Mouse (Mus musculus) cerebellum, postnatal 14 days (tissue): ENCODE results near the gene Ipp.
A peak's percentile ranks its signal among the peaks of the same experiment; 100 is the strongest.

ENCODE experiments used
- DNase-seq, 2 experiments: peaks; one replicate each; pipeline ENCODE4 v3.0.0; 2021; ENCODE audit warnings: mixed read lengths in 2 of 2

The Ipp gene

GRCm38 (mm10) chr4:116507425-116508218 is at the start of gene Ipp:
Gene Ipp, plus strand, starts transcription at chr4:116507549.
- DNase-seq: peak; percentile 97 to 98

- no peak for DNase-seq
Measured at GRCm38 (mm10) chr4:116461943-116462342, 45.4 kb upstream of the Ipp start.

DNA sequence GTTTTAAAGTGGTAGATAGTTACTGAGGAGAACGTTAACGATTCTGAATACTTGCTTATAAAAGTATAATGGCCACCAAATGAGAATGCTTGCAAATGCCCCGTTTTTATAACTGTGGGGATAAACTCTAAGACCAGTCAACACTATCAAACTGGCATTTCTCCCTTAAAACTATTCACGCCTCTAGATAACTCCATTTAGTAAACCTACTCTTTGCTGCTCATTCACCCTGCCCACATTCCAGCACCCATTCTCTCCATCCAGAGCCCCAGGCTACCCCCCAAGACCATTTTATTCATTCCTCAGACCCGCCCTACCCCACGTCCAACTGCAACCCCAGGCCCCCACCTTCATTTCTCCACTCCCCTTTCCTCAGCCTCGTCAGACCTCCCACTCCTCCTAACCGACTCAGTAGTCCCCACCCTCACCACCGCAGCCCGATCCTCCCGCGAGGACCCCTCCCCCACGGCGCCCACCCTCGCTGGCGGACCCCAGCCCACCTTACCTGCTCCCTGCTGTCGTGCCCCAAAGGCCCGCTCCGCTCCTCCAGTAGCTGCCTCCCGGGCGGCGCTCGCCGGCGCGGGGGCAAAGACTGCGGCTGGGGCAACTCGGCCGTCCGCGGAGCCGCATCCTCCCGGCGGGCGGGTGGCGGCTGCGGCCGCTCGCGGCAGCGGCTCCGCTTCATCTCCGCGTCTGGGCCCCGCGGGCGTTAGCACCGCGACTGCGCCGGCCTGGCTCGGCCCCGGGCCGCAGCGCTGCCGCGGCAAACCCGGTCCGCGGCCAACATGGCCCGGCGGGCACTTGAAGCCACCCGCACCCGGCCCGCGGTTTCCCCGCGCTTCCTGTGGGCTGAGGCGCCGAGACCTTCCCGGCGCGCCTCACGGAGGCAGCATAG is 43.9 kb upstream of the Ipp start:
- DNase-seq: peak in 1 of 2 experiments; percentile 67

DNA sequence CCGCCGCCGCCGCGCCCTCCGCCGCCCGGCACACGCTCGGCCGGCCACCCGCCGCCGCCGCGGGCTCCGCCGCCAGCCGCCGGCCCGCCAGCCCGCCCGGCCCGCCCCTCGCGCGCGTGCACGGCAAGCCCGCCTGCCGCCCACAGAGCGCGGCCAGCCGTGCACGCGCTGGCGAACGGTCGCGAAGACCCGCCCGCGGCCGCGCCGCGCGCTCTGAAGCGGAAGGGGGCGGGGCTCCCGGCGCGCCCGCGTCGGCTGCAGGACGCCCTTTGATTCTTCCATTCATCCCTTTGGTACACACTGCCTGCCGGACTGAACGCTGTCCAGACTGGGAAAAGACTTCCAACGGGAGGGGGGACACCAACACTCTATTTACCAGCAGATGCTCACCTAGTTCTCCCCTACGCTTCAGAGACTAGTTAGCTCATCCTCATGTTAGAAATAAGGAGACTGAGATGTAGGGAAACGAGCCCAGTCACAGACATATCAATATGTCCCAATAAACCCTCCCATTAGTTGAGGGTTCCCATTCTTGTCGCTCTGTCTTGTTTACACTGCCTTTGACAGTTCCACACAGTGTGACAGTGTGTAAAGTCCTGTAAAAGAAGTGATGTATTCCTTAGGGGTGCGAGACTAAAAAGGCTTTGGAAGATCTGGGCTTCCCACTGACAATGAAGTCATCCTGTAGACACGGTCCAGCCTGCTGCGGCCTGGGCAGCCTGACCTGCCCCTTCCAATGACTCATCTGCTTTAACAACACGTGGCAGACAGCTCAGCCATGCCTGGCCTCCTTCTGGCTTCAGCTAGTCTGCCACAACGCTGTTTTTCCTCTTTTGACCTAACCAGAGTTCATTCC is 43.0 kb upstream of the Ipp start, which contains the start of gene Mast2:
Mast2 (minus strand) TSS at position 58 of the 856 bp plus-strand sequence.
- DNase-seq: peak; percentile 90 to 92

DNA sequence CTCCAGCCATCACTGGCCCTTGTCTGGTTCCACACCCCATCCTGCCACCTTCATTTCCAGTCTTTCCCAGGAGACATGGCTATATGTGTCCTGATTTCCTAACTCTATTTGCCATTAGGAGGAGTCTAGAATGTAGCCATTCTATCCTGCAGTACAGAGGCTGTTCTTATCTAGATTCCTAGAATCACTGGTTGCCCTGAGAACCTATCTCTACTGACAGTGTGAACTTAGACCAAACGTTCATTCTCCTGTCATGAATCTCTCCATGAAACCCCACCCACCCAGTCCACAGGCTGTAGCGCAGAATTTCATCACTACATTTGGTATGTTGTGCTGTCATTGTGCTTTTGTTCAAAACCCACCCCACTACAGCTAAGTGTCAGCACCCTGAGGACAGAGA is 26.0 kb upstream of the Ipp start:
- no peak for DNase-seq

DNA sequence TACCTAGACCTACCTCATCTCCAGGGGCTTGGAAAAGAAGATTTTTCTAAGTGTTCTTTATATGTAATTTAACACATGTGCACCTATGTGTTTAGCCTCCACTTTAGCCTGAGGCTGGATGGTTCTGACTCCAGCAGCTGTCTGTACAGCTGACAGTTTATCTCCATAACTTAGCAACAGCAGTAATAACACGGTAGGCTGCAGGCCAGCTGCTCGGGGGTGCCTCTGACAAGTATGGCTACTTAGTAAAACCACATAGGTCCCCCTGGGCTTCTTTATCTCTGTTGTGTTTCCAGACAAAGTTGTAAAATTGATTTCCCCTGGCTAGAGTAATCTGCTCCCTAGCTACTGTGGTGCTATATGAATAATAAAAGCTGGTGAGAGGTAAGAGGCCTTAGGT is 23.9 kb upstream of the Ipp start:
- DNase-seq: no peak

GRCm38 (mm10) chr4:116491119-116491536 is 16.2 kb upstream of the Ipp start:
- peak; percentile 42 to 53 for DNase-seq

GRCm38 (mm10) chr4:116491886-116492285 is 15.5 kb upstream of the Ipp start:
- no peak for DNase-seq

DNA sequence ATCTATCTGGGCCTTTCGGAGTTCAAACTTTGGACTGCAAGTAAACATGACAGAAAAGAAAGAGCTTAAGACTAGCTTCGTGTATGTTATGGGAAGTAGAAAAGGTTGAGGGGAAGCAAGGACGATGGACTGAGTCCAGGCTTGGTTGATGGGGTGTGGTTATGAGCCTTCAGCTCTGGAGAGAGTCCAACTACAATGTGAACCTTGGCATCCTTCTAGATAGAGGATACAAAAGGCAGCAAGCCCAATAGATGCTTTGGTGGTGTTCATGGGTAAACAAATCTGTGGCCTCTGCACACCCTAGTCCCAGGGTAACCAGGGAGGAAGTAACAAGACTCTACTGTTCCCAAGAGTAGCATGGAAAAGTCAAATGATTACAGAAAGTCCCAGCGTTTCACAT is 14.9 kb upstream of the Ipp start:
- no peak for DNase-seq

GRCm38 (mm10) chr4:116493646-116494045 is 13.7 kb upstream of the Ipp start:
- DNase-seq: no peak

GRCm38 (mm10) chr4:116499978-116500377 is 7.4 kb upstream of the Ipp start:
- DNase-seq: no peak

DNA sequence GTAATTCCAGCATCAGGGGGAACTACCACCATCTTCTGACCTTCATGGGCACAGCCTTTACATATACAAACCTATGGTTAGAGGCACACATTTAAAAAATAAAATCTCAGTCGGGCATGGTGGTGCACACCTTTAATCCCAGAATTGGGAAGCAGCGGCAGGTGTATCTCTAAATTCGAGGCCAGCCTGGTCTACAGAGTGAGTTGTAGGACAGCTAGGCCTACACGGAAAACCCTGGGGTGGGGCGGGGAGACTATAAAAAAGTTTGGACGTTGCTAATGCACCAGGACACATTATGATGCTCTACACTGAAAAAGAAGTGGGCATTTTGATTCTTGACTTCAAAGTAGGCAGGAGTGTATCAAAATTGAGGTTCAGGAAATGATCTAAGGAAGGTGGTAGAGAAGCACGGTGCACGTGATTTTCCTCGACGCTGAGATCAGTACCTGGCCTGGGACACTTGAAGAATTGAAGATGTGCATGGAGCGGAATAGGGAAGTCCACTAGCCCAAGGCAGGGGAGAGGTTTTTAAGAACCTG is 394 bp upstream of the Ipp start:
- DNase-seq: peak in 1 of 2 experiments; percentile 30

DNA sequence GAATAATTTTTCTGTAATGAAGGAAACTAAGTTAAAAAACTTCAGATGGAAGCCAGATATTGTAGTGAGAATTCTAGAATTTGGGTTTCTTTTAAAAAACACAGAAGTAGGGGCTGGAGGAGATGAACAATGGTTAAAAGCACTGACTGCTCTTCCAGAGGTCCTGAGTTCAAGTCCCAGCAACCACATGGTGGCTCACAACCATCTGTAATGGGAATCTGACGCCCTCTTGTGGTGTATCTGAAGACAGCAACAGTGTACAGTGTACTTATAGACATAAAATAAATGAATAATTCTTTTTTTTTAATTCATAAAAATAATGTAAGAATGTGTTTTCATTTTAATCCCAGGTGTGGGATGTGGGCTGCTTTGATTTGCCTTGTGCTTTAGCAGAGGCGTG is 23.8 kb downstream of the Ipp start:
- DNase-seq: no peak

DNA sequence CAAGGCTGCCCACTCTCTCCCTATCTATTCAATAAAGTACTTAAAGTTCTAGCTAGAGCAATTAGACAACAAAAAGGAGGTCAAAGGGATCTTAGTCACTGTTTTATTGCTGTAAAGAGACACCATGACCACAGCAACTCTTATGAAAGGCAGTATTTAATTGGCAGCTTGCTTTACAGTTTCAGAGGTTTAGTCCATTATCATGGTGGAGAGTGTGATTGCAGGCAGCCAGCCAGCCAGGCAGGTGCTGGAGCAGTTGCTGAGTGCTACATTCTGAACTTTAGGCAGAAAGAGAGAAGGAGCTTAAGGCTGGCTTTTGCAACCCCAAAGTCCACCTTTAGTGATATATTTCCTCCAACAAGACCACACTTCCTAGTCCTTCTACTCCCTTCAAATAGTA is 29.0 kb downstream of the Ipp start:
- no peak for DNase-seq

DNA sequence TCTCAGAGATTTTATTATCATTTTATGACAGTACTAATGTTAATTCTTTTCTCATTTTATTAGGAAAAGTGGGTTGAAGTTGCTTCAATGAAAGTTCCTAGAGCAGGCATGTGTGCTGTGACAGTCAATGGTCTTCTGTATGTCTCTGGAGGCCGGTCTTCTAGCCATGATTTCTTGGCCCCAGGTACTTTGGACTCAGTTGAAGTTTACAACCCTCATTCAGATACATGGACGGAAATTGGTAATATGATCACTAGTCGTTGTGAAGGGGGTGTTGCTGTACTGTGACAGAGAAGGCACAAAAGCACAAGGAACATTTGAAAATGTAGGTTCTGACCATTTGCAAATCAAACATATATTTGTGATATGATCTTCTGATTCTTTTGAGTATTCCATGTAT is 30.4 kb downstream of the Ipp start:
- no peak for DNase-seq

DNA sequence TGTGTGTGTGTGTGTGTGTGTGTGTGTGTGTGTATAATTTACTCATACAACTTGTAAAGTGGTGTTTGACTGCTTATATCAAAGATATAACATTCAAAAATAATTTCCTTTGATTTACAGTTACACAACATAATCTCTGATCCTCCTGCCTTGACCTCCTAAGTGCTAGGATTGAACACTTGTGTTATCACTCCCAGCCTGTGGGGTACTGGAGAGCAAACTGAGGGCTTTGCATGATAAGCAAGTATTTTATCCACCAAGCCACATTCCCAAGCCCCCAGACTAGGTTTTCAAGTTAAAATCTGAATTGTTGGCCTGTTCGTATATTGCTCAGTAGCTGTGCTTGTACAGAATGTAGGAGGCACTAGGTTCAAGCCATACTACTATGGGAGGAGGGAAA is 43.1 kb downstream of the Ipp start:
- DNase-seq: no peak

DNA sequence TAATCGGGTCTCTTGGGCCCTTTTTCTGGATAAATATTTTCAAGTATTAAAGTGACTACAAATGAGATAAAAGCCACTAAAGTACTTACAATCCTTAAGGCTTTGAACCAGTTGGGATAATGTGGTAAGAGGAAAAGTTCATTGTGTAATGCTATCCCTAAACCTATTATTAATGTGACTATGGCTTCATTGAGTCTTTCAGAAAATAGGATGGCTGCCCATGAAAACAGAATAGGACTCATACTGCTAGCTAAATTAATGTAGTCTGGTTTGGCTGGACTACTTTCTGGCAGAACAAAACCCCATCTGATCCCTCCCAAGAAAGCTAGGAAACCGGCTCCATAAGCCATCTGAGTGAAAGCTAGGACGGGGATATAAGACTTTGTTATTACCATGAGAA is 45.7 kb downstream of the Ipp start:
- no peak for DNase-seq

DNA sequence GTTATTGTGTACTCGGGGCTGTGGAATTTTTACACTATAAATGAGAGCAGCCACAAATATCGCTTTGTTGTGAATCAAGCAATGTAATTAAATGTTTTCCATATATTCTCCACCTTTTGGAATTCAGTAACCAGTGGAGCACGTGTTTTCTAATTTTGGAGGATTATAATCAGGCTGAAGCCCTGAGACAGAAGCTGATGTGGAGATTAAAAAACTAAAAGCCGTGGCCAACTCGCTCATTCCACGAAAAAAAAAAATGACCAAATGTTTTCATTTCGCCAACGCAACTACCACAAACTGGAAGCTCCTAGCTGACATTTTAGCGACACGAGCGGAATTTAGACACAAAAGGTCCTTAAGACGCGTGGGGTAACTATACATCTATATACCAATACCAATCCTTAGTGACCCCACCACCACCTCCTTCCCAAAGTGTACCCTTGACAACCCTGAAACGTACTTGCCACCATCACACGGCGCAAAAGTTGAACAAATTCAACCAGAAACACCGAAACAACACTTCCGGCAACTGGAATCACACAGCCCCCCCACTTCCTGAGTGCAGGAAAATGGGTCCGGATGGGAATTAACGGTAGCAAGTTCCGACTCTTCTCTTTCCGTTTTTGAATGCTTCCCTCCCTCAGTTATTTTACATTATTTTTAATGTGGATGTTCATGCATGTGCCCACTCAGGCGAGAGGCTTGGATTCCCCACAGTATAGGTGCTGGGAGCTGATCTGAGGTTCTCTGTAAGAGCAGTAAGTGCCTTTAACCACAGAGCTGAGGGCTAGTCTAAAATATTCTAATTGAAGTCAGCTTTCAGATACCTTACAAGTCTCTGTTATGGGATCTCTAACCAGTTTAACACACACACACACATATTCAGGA is 48.3 kb downstream of the Ipp start, which contains the start of gene Tmem69:
Tmem69 (minus strand) TSS at position 524 of the 888 bp plus-strand sequence.
- DNase-seq: peak; percentile 86 to 87

DNA sequence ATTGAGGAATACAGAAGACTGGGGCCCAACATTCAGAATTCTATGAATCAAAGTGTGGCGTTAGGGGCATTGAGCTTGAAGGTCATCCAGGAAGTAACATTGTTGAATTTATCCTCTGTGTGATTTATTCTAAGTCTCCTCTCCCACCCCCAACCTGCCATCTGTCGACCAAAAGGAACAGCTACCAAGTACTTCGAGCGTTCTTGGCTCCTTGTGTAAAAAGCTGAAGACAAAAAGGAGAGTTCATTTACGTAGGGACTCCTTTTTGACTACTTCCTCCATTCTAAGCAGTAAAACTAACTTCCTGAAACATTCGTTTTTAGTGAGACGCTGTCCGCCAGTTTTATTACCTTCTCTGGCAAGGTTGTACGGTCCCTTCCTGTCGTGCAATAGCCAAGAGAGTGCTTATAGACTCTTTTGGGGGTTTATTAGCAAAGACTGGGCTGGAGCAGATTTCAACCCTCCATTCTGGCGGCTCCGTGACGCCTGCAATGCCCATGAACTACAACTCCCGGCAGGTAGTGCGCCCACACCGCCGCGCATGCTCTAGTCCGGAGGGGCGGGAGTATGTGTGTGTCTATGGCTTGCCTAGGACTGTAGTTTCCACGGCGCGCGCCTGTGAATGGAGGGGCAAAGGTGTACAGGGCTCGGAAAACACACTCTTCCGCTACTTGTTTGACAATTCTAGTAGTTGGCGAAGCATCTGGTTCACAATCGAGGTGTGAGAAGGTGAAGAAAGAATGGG is 49.4 kb downstream of the Ipp start:
- peak; percentile 94 to 95 for DNase-seq

DNA sequence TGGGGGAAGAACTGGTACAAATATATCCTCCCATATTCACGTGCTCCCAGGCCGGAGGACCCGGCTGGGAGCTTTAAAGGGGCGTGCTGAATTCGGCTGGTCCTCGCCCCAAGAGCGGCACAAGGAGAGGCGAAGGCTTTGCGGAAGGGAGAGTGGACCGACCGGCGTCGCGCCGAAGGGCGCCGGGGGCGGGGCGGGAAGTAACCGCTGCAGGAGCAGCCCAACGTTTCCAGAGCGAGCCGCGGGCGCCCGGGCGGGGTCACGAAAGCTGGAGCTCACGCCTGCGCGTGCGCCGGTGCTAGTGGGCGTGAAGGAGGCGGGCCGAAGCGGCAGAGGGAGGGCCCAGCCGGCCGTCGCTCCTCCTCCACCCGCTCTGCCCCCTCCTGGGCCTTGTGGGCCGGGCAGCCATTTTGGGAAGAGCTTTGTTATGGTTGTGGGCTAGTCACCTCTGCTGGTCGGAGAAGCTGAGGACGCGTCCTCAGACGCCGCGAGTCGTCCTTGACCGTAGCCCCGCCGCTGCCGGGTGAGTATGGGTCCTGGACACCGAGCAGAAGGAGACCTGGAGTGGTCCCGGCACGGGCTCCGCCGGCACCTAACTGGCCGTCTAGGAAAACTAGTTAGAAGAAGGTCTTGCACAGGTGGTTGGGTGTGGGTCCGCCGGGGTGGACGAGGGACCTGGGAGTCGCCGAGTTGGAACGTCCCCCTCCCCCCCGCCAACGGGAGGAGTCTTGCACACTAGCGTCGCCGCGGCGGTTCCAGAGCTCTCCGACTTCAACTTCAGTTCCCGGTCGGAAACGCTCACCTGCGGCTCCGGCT is 50.2 kb downstream of the Ipp start, which contains the start of gene Gpbp1l1:
Gpbp1l1 (plus strand) TSS at position 353 of the 816 bp plus-strand sequence.
- DNase-seq: peak; percentile 97 to 98
